ENCODE assay signal across 9 mouse cellular contexts in the genomic region with DNA sequence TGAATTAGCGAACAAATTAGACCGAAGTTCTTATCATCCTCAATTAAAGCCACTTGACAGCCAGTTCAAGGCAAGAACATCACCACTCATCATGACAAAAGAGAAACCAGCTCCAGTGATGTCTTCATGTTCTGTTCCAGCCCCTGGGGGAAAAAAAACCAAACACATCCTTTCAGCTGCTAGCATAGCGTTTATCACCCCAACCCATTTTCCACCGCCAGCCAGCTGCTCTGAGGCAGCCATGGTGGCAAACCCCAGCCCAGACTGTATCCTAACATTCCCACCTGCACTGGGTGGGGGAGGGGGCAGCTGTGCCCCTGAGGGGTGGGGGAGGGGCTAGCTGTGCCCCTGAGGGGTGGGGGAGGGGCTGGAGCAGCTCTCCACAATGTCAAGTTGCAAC. TPM values are rescaled to one million over a fixed set of nuclear protein-coding genes. Genes with fewer than 3 reads are reported as not detected.
A peak's percentile ranks its signal among the peaks of the same experiment; 100 is the strongest.
DNase-seq lines count a peak whose midpoint lies in the region; ATAC-seq lines count a peak whose summit lies in the region.
"Had no signal": no experiment of that assay in that cellular context is flagged by ENCODE, and none has a peak within 500 bp of the region (broad histone marks: within the 10 kb centered on the region; RNA-seq: fewer than 3 reads in every experiment).

No protein-coding gene starts in this region.

- no peak overlapping the region for H3K9ac ChIP-seq in heart, embryonic 12.5 days

- 0 out of 2 replicates have a peak overlapping the region, but pooled peaks have one; percentile 12 for H3K4me3 ChIP-seq in heart, embryonic 12.5 days
- H3K4me3 ChIP-seq: erythroblast, embryonic 14.5 days had no signal

- ATAC-seq in heart, embryonic 12.5 days (ENCODE audit: insufficient number of reproducible peaks, low FRiP score): peak; percentile 63; the same call in 1 of the 2 replicates

- H3K27me3 ChIP-seq in heart, embryonic 12.5 days (replicated peaks): no peaks in the 10 kb centered on the region

- 4% methylated on average over 4 of the region's 4 CpGs for WGBS in heart, embryonic 12.5 days

- no peaks in the 10 kb centered on the region for H3K36me3 ChIP-seq in heart, embryonic 12.5 days

- peak overlapping the region; percentile 98 for H3K27ac ChIP-seq in heart, embryonic 12.5 days (ENCODE audit: poor library complexity, severe bottlenecking)

- intact Hi-C loops in heart, postnatal 25 days (cut with DNase I): no loop called here

- peak overlapping the region; percentile 51 for H3K4me2 ChIP-seq in heart, embryonic 12.5 days

- peaks cover 38% of the 10 kb centered on the region for H3K4me1 ChIP-seq in heart, embryonic 12.5 days (replicated peaks)

- no peak for DNase-seq in heart, postnatal 25 days (ENCODE audit: low spot score)
- DNase-seq in right cerebral cortex, postnatal 4 days: peak; percentile 10
- no peak for DNase-seq in right cerebral cortex, adult 2 months (ENCODE audit: low spot score in 2 of 2)
- peak; percentile 6 for DNase-seq in liver
- DNase-seq in testis, postnatal 14 days (ENCODE audit: low spot score): peak; percentile 36
- DNase-seq in urinary bladder, postnatal 4 days (ENCODE audit: low spot score in 2 of 2): no peak
- no peak for DNase-seq in cerebellum, postnatal 14 days

- no peaks in the 10 kb centered on the region for H3K9me3 ChIP-seq in heart, embryonic 12.5 days (replicated peaks)

RNA-seq across cellular contexts. Expression of gene S1pr3, which starts 30.3 kb away (rescaled TPM):
- 18.7 and 19.3 TPM in 2 replicates for polyA plus RNA-seq in heart, embryonic 12.5 days (2016; fragmentation: Nextera tagmentation; extraction: Ambion mirVana)
- 10 to 100 TPM; 14.1 to 14.4 TPM for total RNA-seq in heart, postnatal 25 days (2021)

Comparison
In these comparisons a context has a peak if more than half of its experiments do, and no peak if none do; other contexts are left out.
1. DNase-seq: peak in right cerebral cortex, postnatal 4 days (single experiment), liver (single experiment) and testis, postnatal 14 days (single experiment); none in heart, postnatal 25 days (single experiment), right cerebral cortex, adult 2 months (0 of 2), urinary bladder, postnatal 4 days (0 of 2) and cerebellum, postnatal 14 days (0 of 2).